Mouse (Mus musculus) monocyte, adult 59 days (primary cell): ENCODE data around the gene Ift20. TPM values are rescaled to one million over a fixed set of nuclear protein-coding genes. Genes with fewer than 3 reads are reported as not detected.

Experiments
- total RNA-seq, 2 experiments: library from RNA; stranded (reverse); gene quantifications; one replicate each; pipeline ENCODE4 v1.2.4; 2023

Gene Ift20
- total RNA-seq = 10 to 100 TPM; 31.8 to 33.8 TPM

DNA sequence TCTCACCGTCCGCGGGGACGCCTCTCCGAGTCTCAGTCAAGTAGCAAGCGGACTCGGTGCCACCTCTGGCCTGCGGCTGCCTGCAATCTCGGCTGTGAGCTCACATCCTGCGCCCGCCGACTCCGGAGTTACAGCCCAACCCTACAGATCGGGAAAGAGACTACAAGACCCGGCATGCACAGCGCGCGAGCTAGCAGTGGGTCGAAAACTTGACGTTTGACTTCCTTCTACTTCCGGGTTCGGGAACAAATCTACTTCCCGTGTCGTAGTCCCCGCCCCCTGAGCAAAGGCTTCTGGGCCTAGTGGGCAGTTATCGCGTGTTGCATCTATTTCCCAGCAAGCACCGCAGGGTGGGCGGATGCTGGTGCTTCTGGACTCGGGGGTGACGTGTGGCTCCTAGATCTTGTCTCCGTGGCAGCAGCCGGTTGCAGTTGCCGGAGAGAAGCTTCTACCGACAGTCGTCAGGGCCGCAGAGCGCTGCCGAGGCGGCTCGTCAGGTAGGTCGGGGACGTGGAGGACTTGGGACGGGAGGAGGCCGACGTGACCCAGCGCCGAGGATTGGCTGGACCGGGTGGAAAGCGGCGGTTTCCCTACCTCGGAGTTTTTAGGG lies at the start of gene Ift20, which contains the start of gene Tnfaip1:
Gene Ift20 (plus strand): TSS at position 282 of the 610 bp plus-strand sequence.
Gene Tnfaip1 (minus strand): TSS at position 253 of the 610 bp plus-strand sequence.

DNA sequence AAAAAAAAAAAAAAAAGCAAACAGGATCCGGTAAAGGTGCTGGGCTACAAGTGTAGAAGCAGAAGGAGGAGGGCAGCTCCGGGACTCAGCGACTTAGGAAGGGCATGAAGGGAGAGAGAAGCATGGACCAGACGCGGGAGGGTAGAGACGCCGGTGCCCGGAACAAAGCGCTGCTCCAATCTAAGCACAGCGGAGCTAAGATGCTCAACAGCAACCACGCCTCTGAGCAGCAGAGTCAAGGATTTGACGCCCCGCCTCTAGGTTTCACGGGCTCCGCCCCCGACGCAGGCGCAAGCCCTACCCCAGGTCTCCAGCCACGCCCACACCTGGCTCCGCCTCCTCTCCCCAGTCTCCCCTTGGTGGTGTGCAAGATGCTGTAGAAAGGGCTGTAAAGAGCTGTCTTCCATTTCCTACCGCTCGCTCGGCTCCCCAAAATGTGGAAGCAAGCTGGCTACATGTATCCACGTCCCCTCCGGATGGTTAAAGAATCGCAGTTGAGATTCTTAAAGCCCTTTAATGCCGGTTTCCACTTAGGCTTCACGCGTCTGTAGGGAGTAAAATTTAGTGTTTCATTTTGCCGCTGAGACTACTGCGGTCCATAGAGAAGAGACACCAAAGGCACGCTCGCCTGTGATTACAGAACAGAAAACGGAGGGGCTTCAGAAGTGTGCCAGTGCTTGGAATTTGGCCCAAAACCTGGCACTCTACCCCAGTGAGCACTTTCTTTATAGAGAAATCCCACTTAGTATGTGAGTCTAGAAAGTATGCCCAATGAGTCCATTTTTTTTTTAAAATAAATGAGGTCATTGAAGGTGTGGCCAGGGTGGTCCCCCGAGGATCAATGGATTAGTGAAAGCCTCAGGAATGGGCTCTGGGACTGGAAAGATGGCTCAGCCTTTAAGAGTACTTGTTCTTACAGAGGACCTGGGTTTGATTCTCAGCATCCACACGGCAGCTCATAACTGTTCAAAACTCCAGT lies 38.3 kb upstream of the Ift20 start, which contains the start of gene Sarm1:
Gene Sarm1 (minus strand): TSS at position 211 of the 979 bp plus-strand sequence.

DNA sequence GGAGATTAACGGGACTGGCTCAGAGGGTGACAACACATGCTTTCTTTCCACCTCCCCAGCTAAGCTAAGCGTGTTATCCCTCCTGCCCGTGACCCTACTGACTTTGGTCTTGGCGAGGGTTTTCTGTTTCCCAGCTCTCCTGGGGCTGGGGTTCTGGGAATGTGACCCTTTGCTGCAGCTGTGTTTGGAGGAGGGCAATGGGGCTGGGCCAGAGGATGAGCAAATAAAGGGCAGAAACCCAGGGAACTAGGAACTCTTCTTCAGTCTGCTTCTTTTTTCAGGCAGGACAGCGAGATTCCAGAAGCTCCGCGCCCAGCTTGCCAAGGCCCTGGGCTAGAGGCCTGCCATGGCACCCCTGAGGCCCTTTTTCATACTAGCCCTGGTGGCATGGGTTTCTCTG lies 37.2 kb upstream of the Ift20 start, which contains the start of gene Vtn:
Gene Vtn (plus strand): TSS at position 88 of the 400 bp plus-strand sequence.

DNA sequence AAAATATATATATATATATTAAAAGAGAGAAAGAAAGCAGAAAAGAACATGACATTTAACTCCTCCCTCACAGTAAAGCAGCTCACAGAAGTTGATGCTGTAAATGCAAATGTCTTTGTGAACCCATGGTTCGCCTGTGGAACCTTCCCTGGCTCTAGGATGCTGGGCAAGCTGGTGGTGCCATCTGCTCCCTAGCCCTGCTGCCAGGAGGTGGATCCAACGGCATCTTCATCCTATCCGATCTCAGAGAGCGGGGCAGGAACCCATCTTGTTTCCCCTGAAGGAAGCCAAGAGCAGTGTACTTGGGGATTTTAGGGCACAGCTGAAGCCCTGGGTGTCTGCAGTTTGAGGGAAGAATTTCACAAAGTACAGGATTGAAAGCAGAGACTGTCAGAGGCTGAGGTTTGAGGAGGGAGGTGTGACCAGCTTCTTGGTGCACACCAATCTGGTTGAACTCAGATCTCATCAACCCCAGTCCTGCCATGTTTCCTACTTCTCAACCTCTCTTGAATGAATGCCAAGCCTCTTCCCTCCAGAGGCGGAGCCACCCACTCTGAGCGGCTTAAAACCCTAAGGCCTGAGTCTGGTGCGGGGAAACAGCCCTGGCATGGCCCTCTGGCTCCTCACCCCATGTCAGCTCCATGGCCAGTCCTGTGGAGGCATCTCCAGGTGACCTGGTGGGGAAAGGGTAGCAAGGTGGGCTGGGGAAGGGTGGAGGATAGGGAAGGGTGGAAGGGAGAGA lies 33.1 kb upstream of the Ift20 start, which contains the start of gene Sebox:
Gene Sebox (plus strand): TSS at position 539 of the 742 bp plus-strand sequence.

DNA sequence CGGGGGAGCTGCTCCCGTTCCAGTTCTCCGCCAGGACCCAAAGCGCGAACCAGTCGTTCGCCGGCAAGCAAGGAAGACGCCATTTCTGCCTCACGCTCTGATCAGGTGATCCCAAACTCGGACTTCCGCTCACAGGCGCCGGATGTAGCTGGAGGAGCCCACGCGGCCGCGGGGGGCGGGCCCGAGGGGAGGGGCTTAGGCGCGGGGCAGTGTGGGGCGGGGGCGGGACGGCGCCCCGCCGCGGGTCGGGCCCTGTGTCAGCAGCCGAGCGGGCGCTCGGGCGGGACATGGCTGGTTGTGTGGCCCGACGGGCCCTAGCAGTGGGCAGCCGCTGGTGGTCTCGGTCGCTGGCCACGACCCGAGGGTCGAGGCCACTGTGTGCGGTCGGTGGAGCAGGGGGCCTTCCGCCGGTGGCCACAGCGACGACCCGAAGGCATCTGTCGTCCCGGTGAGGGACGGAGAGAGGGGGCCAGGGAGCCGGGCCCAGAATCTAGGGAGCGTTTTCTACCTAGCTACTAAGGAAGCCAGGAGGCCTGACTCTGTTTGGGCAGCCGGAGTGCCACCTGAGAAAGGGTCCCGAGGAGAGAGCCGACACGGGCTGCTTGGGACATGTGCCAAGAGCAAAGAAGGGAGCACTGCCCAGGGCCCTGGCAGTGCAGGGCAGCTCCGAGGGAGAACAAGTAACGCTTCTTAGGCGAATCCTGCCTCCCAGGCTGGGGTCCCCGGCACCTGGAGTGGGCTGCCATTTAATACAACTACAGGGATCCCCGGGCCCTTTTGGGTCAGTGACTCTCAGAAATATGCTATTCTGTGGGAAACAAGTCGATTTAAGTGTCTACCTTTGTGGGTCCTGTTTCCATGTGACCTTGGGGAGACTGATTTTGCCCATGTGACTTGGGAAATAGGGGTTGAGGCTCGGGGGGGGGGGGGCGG lies 23.9 kb upstream of the Ift20 start, which contains the start of the genes Tmem199 and Poldip2:
Gene Tmem199 (minus strand): TSS at position 148 of the 933 bp plus-strand sequence.
Gene Poldip2 (plus strand): TSS at position 169 of the 933 bp plus-strand sequence.

DNA sequence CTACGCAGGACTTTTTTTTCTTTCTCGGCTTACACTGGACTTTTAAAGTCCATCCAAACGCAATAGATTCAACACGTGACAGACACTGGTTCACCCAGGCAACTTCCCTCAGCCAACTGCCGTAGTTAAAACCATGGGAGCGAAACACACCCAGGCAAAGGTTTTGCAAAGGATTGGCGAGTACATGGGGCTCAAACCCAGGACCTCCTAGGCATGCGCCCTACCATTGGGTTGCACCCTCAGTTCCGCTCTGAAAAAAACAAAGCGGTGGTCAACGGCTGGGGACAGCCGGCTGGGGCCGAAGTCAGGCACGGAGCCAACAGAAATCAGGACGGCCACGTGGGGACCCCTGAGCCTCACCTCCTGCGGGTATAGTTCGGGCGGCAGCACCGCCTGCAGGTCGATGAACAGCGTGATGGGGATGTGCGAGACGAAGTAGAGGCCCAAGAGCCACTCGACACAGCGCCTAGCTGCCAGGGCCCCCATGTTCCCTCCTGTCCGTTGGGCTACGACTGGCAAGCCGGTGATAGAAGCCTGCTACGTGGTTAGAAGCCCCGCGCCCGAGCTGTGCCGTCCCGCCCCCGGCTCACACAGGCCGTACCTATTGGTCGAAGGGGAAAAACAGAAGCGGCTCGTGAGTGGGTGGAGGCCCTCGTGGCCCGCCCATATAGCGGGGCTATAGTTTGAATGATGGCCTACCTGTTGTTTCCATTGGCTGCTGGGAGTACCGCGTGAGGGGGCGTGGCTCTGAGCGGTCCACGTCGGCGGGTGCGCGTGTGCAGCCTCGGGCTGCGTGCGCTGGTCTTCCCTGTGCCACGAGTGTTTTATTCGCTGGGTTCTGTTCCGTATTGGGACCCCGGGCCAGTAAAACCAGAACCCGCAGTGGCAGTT lies 14.3 kb downstream of the Ift20 start, which contains the start of gene Tmem97:
Gene Tmem97 (minus strand): TSS at position 610 of the 891 bp plus-strand sequence.

Other genes with a start within 250 kb of the Ift20 start
- gene BC030499, start 245.5 kb upstream of the Ift20 start, total RNA-seq = 1 to 10 TPM; 1.5 TPM
- 1 to 10 TPM in 1 of 2 experiments, under 1 TPM in 1; 0.81 to 2.9 TPM for gene Spag5, start 234.8 kb upstream of the Ift20 start, total RNA-seq
- 1 to 10 TPM; 7.4 to 9.0 TPM for gene Aldoc, start 213.4 kb upstream of the Ift20 start, total RNA-seq
- gene Pigs, start 207.9 kb upstream of the Ift20 start, total RNA-seq = 10 to 100 TPM; 60.7 to 63.9 TPM
- gene Unc119, start 192.9 kb upstream of the Ift20 start, total RNA-seq = 10 to 100 TPM; 69.6 to 82.3 TPM
- not detected for gene Foxn1, start 149.8 kb upstream of the Ift20 start, total RNA-seq
- gene Slc13a2, start 114.1 kb upstream of the Ift20 start, total RNA-seq = under 1 TPM in 1 of 2 experiments, not detected in 1; 0.66 TPM
- 1 to 10 TPM; 5.9 to 7.9 TPM for gene Slc46a1, start 70.7 kb upstream of the Ift20 start, total RNA-seq
- gene Sarm1, start 38.6 kb upstream of the Ift20 start, total RNA-seq = 1 to 10 TPM; 1.9 TPM
- not detected for gene Vtn, start 37.3 kb upstream of the Ift20 start, total RNA-seq
- gene Sebox, start 32.9 kb upstream of the Ift20 start, total RNA-seq = not detected
- 10 to 100 TPM; 18.9 to 24.0 TPM for gene Tmem199, start 24.2 kb upstream of the Ift20 start, total RNA-seq
- 10 to 100 TPM; 24.6 to 28.4 TPM for gene Poldip2, start 24.2 kb upstream of the Ift20 start, total RNA-seq
- gene Tnfaip1, start within 50 bp of the Ift20 start, total RNA-seq = 10 to 100 TPM; 16.8 to 17.1 TPM
- gene Tmem97, start 14.4 kb downstream of the Ift20 start, total RNA-seq = 10 to 100 TPM; 12.3 to 15.0 TPM
- 10 to 100 TPM; 15.1 to 16.1 TPM for gene Nlk, start 161.0 kb downstream of the Ift20 start, total RNA-seq
- gene Ccnq, start 215.4 kb downstream of the Ift20 start, total RNA-seq = 10 to 100 TPM; 10.7 to 12.2 TPM